Mouse (Mus musculus): ENCODE data around the gene Macrod2.

GRCm38 (mm10) chr2:142286761-142287160, 1891.7 kb downstream of the Macrod2 start:
- TF ChIP-seq MAX (IDR thresholded peaks at IDR 0.05): no peak
- TF ChIP-seq USF1 (IDR thresholded peaks at IDR 0.05; ENCODE audit: low read depth): no peak

Data from C2C12 (cell line).